ENCODE assay signal across 17 mouse cellular contexts in genomic region chr19:38578554-38579146, GRCm38 (mm10).
DNase-seq lines count a peak whose midpoint lies in the region; ATAC-seq and TF ChIP-seq lines count a peak whose summit lies in the region.
"Had no signal": no experiment of that assay in that cellular context is flagged by ENCODE, and none has a peak within 500 bp of the region (broad histone marks: within the 10 kb centered on the region; RNA-seq: fewer than 3 reads in every experiment).

No protein-coding gene starts in this region.

- H3K27me3 ChIP-seq in heart, adult 2 months (ENCODE audit: control insufficient read depth, insufficient read depth, low read length) = no peaks in the 10 kb centered on the region
- no peaks in the 10 kb centered on the region for H3K27me3 ChIP-seq in heart, embryonic 11.5 days (ENCODE audit: control insufficient read depth, insufficient read depth, low read length)
- H3K27me3 ChIP-seq in lung, embryonic 15.5 days = no peaks in the 10 kb centered on the region
- no peaks in the 10 kb centered on the region for H3K27me3 ChIP-seq in intestine, embryonic 15.5 days (replicated peaks)
- H3K27me3 ChIP-seq in neural tube, embryonic 15.5 days (replicated peaks) = no peaks in the 10 kb centered on the region
- H3K27me3 ChIP-seq: kidney, embryonic 15.5 days; limb, embryonic 15.5 days had no signal

- no peak overlapping the region for H3K4me2 ChIP-seq in heart, embryonic 11.5 days
- peak overlapping the region; percentile 32; the same call in 1 of the 2 replicates for H3K4me2 ChIP-seq in lung, embryonic 15.5 days
- H3K4me2 ChIP-seq in intestine, embryonic 15.5 days (replicated peaks) = peak overlapping the region; percentile 39
- H3K4me2 ChIP-seq in neural tube, embryonic 15.5 days = 0 out of 2 replicates have a peak overlapping the region, but pooled peaks have one; percentile 19
- H3K4me2 ChIP-seq: kidney, embryonic 15.5 days; limb, embryonic 15.5 days had no signal

- no peak overlapping the region for H3K4me3 ChIP-seq in heart, adult 2 months
- H3K4me3 ChIP-seq in heart, embryonic 11.5 days (ENCODE audit: low read depth, low read length) = no peak overlapping the region
- H3K4me3 ChIP-seq in lung, embryonic 15.5 days = no peak overlapping the region
- peak overlapping the region; percentile 13; the same call in 1 of the 2 replicates for H3K4me3 ChIP-seq in intestine, embryonic 15.5 days (replicated peaks)
- H3K4me3 ChIP-seq in neural tube, embryonic 15.5 days (replicated peaks) = no peak overlapping the region
- H3K4me3 ChIP-seq: kidney, embryonic 15.5 days; left cerebral cortex, adult 2 months; limb, embryonic 15.5 days had no signal

- no peak for TF ChIP-seq EP300 in heart, adult 2 months (IDR thresholded peaks at IDR 0.05; ENCODE audit: insufficient read depth, low read depth, low read length)

- 35% methylated on average over 8 of the region's 8 CpGs for WGBS in heart, adult 2 months
- 18% methylated on average over 8 of the region's 8 CpGs for whole genome bisulfite sequencing in heart, embryonic 11.5 days (ENCODE audit: insufficient replicate concordance)
- 4% methylated on average over 8 of the region's 8 CpGs for WGBS in lung, embryonic 15.5 days
- 22% methylated on average over 8 of the region's 8 CpGs for WGBS in intestine, embryonic 15.5 days
- 48% methylated on average over 8 of the region's 8 CpGs for WGBS in neural tube, embryonic 15.5 days

- peak; percentile 20; the same call in 1 of the 2 replicates for TF ChIP-seq CTCF in heart, adult 2 months (IDR thresholded peaks at IDR 0.05)

- H3K79me2 ChIP-seq in heart, adult 2 months (replicated peaks; ENCODE audit: control insufficient read depth, insufficient read depth, low read length) = no peaks in the 10 kb centered on the region

- no peaks in the 10 kb centered on the region for H3K9me3 ChIP-seq in heart, embryonic 11.5 days (replicated peaks; ENCODE audit: control insufficient read depth, low read length)
- H3K9me3 ChIP-seq in lung, embryonic 15.5 days = no peaks in the 10 kb centered on the region
- no peaks in the 10 kb centered on the region for H3K9me3 ChIP-seq in intestine, embryonic 15.5 days
- no peaks in the 10 kb centered on the region for H3K9me3 ChIP-seq in neural tube, embryonic 15.5 days (replicated peaks)
- H3K9me3 ChIP-seq: kidney, embryonic 15.5 days; limb, embryonic 15.5 days had no signal

- H3K4me1 ChIP-seq in heart, adult 2 months (ENCODE audit: control insufficient read depth, insufficient read depth, low read length) = peaks cover 3% of the 10 kb centered on the region
- H3K4me1 ChIP-seq in heart, embryonic 11.5 days (ENCODE audit: control insufficient read depth, insufficient read depth, low read length) = no peaks in the 10 kb centered on the region
- H3K4me1 ChIP-seq in lung, embryonic 15.5 days = peaks cover 14% of the 10 kb centered on the region
- H3K4me1 ChIP-seq in intestine, embryonic 15.5 days (replicated peaks) = peaks cover 7% of the 10 kb centered on the region
- H3K4me1 ChIP-seq in neural tube, embryonic 15.5 days = peaks cover 9% of the 10 kb centered on the region; the same call in 1 of the 2 replicates

- H3K27ac ChIP-seq in heart, adult 2 months = peak overlapping the region; percentile 40
- H3K27ac ChIP-seq in heart, embryonic 11.5 days (ENCODE audit: low read depth, low read length) = no peak overlapping the region
- no peak overlapping the region for H3K27ac ChIP-seq in lung, embryonic 15.5 days
- peak overlapping the region; percentile 40; the same call in 1 of the 2 replicates for H3K27ac ChIP-seq in intestine, embryonic 15.5 days
- H3K27ac ChIP-seq in neural tube, embryonic 15.5 days (replicated peaks) = no peak overlapping the region
- H3K27ac ChIP-seq: kidney, embryonic 15.5 days; left cerebral cortex, adult 2 months; limb, embryonic 15.5 days had no signal

- no peak for DNase-seq in heart, adult 2 months
- no peak for DNase-seq in lung, postnatal 4 days
- no peak for DNase-seq in thymus, postnatal 0 days (ENCODE audit: low spot score)
- no peak for DNase-seq in spleen, adult 12 weeks (ENCODE audit: low spot score)
- DNase-seq: cerebellum, adult 9-11 months; embryo, embryonic 11 days; liver, postnatal 0 days; midbrain, embryonic 14.5 days; right cerebral cortex, postnatal 14 days had no signal

- no peak for ATAC-seq in heart, embryonic 11.5 days (replicated peaks; ENCODE audit: insufficient number of reproducible peaks, low FRiP score, low TSS enrichment)
- ATAC-seq in lung, embryonic 15.5 days (ENCODE audit: borderline replicate concordance, extremely low read depth, low FRiP score, low TSS enrichment) = peak; percentile 69; the same call in 1 of the 2 replicates
- ATAC-seq in intestine, embryonic 15.5 days = peak; percentile 71
- no peak for ATAC-seq in neural tube, embryonic 15.5 days (ENCODE audit: low FRiP score)
- ATAC-seq: forebrain, embryonic 16.5 days; liver, postnatal 0 days had no signal

- no peaks in the 10 kb centered on the region for H3K36me3 ChIP-seq in heart, adult 2 months (ENCODE audit: control insufficient read depth, insufficient read depth, low read length)
- no peaks in the 10 kb centered on the region for H3K36me3 ChIP-seq in heart, embryonic 11.5 days (ENCODE audit: control insufficient read depth, insufficient read depth, low read length)
- H3K36me3 ChIP-seq in lung, embryonic 15.5 days = no peaks in the 10 kb centered on the region
- no peaks in the 10 kb centered on the region for H3K36me3 ChIP-seq in intestine, embryonic 15.5 days
- H3K36me3 ChIP-seq in neural tube, embryonic 15.5 days = no peaks in the 10 kb centered on the region
- H3K36me3 ChIP-seq: kidney, embryonic 15.5 days; limb, embryonic 15.5 days had no signal

- intact Hi-C loops in heart, adult 2 months (cut with DNase I) = no loop called here

- H3K9ac ChIP-seq in heart, adult 2 months (ENCODE audit: low read depth, low read length) = no peak overlapping the region
- H3K9ac ChIP-seq in heart, embryonic 11.5 days (ENCODE audit: low read depth, low read length) = no peak overlapping the region
- no peak overlapping the region for H3K9ac ChIP-seq in lung, embryonic 15.5 days
- no peak overlapping the region for H3K9ac ChIP-seq in intestine, embryonic 15.5 days
- no peak overlapping the region for H3K9ac ChIP-seq in neural tube, embryonic 15.5 days (replicated peaks)
- H3K9ac ChIP-seq: kidney, embryonic 15.5 days; limb, embryonic 15.5 days; liver, postnatal 0 days had no signal

- no peak for TF ChIP-seq POLR2A in heart, adult 2 months (IDR thresholded peaks at IDR 0.05; ENCODE audit: insufficient read depth, low read depth, low read length)

Comparison
In these comparisons a context has a peak if more than half of its experiments do, and no peak if none do; other contexts are left out.
1. H3K27ac ChIP-seq: peak in heart, adult 2 months (single experiment) and intestine, embryonic 15.5 days (single experiment); none in heart, embryonic 11.5 days (single experiment), lung, embryonic 15.5 days (single experiment) and neural tube, embryonic 15.5 days (single experiment).
2. ATAC-seq: peak in lung, embryonic 15.5 days (single experiment) and intestine, embryonic 15.5 days (single experiment); none in heart, embryonic 11.5 days (single experiment) and neural tube, embryonic 15.5 days (single experiment).